Mouse (Mus musculus): Measurements from ENCODE around the gene Cdc16.

GRCm38 (mm10) chr8:13793746-13794101 lies 36.2 kb downstream of the Cdc16 start:
- TF ChIP-seq MAZ (IDR thresholded peaks at IDR 0.05; ENCODE audit: low read depth, low read length) = no peak
- no peak for TF ChIP-seq MYC (IDR thresholded peaks at IDR 0.05; ENCODE audit: low read depth, low read length)
- TF ChIP-seq CTCF (conservative IDR thresholded peaks at IDR 0.05 in 1 of 2, IDR thresholded peaks at IDR 0.05 in 1 of 2; ENCODE audit: low read depth in 2 of 2, low read length in 2 of 2) = no peak
- no peak for TF ChIP-seq ZNF384 (IDR thresholded peaks at IDR 0.05; ENCODE audit: low read depth, low read length)
- no peak for TF ChIP-seq POLR2A (IDR thresholded peaks at IDR 0.05; ENCODE audit: low read depth, low read length)
- no peak for TF ChIP-seq USF1 (IDR thresholded peaks at IDR 0.05; ENCODE audit: low read depth, low read length)
- no peak for TF ChIP-seq GABPA (IDR thresholded peaks at IDR 0.05; ENCODE audit: insufficient replicate concordance, low read depth, low read length)

Measured in CH12.LX (cell line).